Mouse (Mus musculus): ENCODE data around the gene H2-Ob. TPM values are rescaled to one million over a fixed set of nuclear protein-coding genes. Genes with fewer than 3 reads are reported as not detected.
"Not testable (repeated sequence)": the region's sequence is repeated elsewhere in the genome, so short reads cannot be mapped to it uniquely, and the experiment has no call there.

H2-Ob gene
- polyA plus RNA-seq, 1 experiment = 1.0 TPM

DNA sequence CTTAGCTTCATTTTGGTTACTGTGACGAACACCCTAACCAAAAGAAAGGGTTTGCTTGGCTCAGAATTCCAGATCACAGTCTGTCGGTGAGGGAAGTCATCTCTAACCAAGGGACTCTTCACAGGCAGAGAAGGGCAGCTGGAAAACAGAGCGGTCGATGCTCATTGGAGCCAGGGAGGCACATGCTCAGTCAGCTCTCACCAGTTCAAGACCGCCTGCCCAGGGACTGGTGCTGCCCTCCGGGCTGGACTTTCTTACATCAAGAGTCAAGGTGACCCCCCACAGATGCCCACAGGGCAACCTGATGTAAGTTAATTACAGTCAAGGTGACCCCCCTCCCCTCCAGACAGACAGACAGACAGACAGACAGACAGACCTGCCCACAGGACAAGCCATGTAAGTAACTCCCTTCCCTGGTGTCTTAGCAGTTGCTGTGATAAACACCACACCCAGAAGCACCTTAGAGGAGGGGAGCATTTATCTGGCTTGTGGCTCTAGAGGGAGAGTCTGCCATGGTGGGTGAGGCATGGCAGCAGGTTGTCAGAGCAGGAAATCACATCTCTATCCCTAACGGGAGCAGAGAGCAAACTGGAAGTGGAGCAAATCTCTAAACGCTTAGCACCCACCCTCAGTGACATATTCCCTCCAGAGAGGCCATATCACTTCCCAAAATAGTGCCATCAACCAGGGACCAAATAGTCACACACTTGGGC, 21.3 kb upstream of the H2-Ob start:
- Histone ChIP-seq H3K27ac (ENCODE audit: insufficient read depth, low read length) (no peak overlapping the region), H3K4me3 (ENCODE audit: insufficient read depth, low read length) (no peak overlapping the region), H3K4me1 (ENCODE audit: control insufficient read depth, insufficient read depth, low read length) (no peaks in the 10 kb centered on the region)
- TF ChIP-seq POLR2A (IDR thresholded peaks at IDR 0.05; ENCODE audit: extremely low read depth, insufficient read depth, low read length) (no peak), CTCF (IDR thresholded peaks at IDR 0.05; ENCODE audit: extremely low read depth, insufficient read depth, low read length) (no peak)

DNA sequence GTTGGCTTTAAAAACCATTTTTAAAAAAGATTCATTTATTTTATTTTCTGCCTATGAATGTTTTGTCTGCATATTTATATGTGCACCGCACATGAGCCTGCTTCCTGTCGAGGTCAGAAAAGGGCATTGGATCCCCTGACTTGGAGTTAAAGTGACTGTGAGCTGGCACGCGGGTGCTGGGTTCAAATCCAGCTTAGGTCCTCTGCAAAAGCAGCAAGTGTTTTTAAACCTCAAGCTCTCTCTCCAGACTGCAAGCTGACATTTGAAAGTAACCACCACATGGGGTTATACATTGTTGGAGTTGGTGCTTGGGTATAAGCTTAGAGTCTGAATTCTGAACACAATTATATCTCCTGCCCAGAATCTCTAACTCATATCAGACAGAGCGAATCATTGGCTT, 20.7 kb upstream of the H2-Ob start:
- Histone ChIP-seq H3K4me3 (ENCODE audit: insufficient read depth, low read length) (no peak overlapping the region), H3K4me1 (ENCODE audit: control insufficient read depth, insufficient read depth, low read length) (no peaks in the 10 kb centered on the region), H3K27ac (ENCODE audit: insufficient read depth, low read length) (no peak overlapping the region)
- no peak for TF ChIP-seq CTCF (IDR thresholded peaks at IDR 0.05; ENCODE audit: extremely low read depth, insufficient read depth, low read length)
- TF ChIP-seq POLR2A (IDR thresholded peaks at IDR 0.05; ENCODE audit: extremely low read depth, insufficient read depth, low read length) = no peak

- Histone ChIP-seq H3K27ac (ENCODE audit: insufficient read depth, low read length) (no peak overlapping the region), H3K4me1 (ENCODE audit: control insufficient read depth, insufficient read depth, low read length) (no peaks in the 10 kb centered on the region), H3K4me3 (ENCODE audit: insufficient read depth, low read length) (no peak overlapping the region)
- TF ChIP-seq CTCF (IDR thresholded peaks at IDR 0.05; ENCODE audit: extremely low read depth, insufficient read depth, low read length) (no peak), POLR2A (IDR thresholded peaks at IDR 0.05; ENCODE audit: extremely low read depth, insufficient read depth, low read length) (no peak)
These were observed 20.0 kb upstream of the H2-Ob start for GRCm38 (mm10) chr17:34218675-34219074.

DNA sequence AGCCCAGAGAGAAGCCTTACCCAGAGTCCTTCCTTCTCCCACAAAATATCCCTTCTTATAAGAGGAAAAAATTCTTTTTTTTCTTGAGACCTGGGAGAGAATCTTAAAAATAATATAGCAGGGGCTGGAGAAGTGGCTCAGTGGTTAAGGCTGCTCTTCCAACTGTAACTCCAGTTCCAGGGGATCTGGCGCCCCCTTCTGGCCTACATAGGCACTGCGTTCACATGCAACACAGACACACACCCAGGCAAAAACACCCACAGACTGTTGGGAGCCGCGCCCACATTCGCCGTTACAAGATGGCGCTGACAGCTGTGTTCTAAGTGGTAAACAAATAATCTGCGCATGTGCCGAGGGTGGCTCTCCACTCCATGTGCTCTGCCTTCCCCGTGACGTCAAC, 19.6 kb upstream of the H2-Ob start:
- not testable (repeated sequence) for H3K4me3 ChIP-seq (ENCODE audit: insufficient read depth, low read length); H3K4me1 ChIP-seq (ENCODE audit: control insufficient read depth, insufficient read depth, low read length); H3K27ac ChIP-seq (ENCODE audit: insufficient read depth, low read length)
- peak; percentile 37 for TF ChIP-seq CTCF (IDR thresholded peaks at IDR 0.05; ENCODE audit: extremely low read depth, insufficient read depth, low read length)

- not testable (repeated sequence) for H3K4me1 ChIP-seq (ENCODE audit: control insufficient read depth, insufficient read depth, low read length); H3K27ac ChIP-seq (ENCODE audit: insufficient read depth, low read length); H3K4me3 ChIP-seq (ENCODE audit: insufficient read depth, low read length)
These were observed 18.9 kb upstream of the H2-Ob start for GRCm38 (mm10) chr17:34219801-34220200.

GRCm38 (mm10) chr17:34220401-34220800, 18.3 kb upstream of the H2-Ob start:
- H3K27ac ChIP-seq (ENCODE audit: insufficient read depth, low read length); H3K4me3 ChIP-seq (ENCODE audit: insufficient read depth, low read length); H3K4me1 ChIP-seq (ENCODE audit: control insufficient read depth, insufficient read depth, low read length): not testable (repeated sequence)

DNA sequence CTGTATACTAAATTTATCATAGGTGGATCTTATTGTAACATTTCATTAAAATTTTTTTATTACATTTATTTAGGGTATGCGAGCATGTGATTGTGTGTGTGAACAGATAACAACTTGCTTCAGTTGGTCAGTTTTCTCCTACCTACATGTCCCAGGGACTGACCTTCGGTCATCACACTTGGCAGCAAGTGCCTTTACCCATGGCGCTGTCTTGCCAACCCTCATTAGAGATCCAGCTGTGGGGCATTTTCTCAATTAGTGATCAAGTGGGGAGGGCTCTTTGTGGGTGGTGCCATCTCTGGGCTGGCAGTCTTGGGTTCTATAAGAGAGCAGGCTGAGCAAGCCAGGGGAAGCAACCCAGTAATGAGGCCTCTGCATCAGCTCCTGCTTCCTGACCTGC, 13.9 kb upstream of the H2-Ob start:
- H3K27ac ChIP-seq (ENCODE audit: insufficient read depth, low read length) = no peak overlapping the region
- TF ChIP-seq CTCF (IDR thresholded peaks at IDR 0.05; ENCODE audit: extremely low read depth, insufficient read depth, low read length) (no peak), POLR2A (IDR thresholded peaks at IDR 0.05; ENCODE audit: extremely low read depth, insufficient read depth, low read length) (no peak)
- no peak overlapping the region for H3K4me3 ChIP-seq (ENCODE audit: insufficient read depth, low read length)
- no peaks in the 10 kb centered on the region for H3K4me1 ChIP-seq (ENCODE audit: control insufficient read depth, insufficient read depth, low read length)

DNA sequence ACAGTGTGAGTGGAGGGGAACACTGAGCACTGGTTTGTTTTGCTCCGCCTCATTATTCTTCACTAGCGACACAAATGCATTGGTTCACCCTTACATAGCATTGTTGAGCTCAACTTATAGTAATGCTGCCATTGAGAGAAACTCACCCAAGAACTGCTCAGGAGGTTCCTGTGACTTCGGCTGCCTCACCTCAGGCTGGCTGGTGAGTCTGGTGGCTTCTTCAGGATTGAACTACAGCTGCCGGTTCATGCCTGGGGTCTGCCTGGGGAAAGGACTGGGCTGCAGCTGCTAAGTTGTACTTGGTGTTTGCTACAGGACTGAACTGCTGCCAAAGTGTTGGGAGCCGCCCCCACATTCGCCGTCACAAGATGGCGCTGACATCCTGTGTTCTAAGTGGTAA, 13.3 kb upstream of the H2-Ob start:
- H3K4me1 ChIP-seq (ENCODE audit: control insufficient read depth, insufficient read depth, low read length) = no peaks in the 10 kb centered on the region
- TF ChIP-seq POLR2A (IDR thresholded peaks at IDR 0.05; ENCODE audit: extremely low read depth, insufficient read depth, low read length) (no peak), CTCF (IDR thresholded peaks at IDR 0.05; ENCODE audit: extremely low read depth, insufficient read depth, low read length) (no peak)
- H3K27ac ChIP-seq (ENCODE audit: insufficient read depth, low read length) = no peak overlapping the region
- H3K4me3 ChIP-seq (ENCODE audit: insufficient read depth, low read length) = no peak overlapping the region

DNA sequence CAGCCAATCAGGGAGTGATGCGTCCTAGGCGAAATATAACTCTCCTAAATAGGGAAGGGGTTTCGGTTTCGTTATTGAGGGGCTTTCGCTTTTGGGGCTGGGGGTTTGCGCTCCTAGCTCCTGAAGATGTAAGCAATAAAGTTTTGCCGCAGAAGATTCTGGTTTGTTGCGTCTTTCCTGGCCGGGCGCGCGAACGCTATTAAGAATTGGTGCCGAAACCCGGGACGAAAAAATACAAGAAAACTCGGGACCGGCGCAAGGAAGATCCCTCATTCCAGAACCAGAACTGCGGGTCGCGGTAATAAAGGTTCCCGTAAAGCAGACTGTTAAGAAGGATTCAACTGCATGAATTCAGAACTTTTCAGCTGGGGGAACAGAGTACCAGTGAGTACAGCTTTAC, 12.8 kb upstream of the H2-Ob start:
- H3K27ac ChIP-seq (ENCODE audit: insufficient read depth, low read length); H3K4me1 ChIP-seq (ENCODE audit: control insufficient read depth, insufficient read depth, low read length); H3K4me3 ChIP-seq (ENCODE audit: insufficient read depth, low read length): not testable (repeated sequence)

DNA sequence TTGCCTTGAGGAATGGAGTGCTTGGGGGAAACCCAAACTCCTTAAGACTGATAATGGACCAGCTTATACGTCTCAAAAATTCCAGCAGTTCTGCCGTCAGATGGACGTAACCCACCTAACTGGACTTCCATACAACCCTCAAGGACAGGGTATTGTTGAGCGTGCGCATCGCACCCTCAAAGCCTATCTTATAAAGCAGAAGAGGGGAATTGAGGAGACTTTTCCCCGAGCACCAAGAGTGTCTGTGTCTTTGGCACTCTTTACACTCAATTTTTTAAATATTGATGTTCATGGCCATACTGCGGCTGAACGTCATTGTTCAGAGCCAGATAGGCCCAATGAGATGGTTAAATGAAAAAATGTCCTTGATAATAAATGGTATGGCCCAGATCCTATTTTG, 7.7 kb upstream of the H2-Ob start:
- H3K27ac ChIP-seq (ENCODE audit: insufficient read depth, low read length); H3K4me1 ChIP-seq (ENCODE audit: control insufficient read depth, insufficient read depth, low read length); H3K4me3 ChIP-seq (ENCODE audit: insufficient read depth, low read length): not testable (repeated sequence)

DNA sequence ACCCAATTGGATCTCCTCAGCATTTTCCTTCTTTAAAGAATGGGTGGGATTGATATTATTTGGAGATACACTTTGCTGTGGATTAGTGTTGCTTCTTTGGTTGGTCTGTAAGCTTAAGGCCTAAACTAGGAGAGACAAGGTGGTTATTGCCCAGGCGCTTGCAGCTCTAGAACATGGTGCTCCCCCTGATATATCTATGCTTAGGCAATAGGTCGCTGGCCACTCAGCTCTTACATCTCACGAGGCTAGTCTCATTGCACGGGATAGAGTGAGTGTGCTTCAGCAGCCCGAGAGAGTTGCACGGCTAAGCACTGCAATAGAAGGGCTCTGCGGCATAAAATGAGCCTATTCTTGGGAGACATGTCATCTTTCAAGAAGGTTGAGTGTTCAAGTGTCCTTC, 6.7 kb upstream of the H2-Ob start:
- H3K4me1 ChIP-seq (ENCODE audit: control insufficient read depth, insufficient read depth, low read length); H3K4me3 ChIP-seq (ENCODE audit: insufficient read depth, low read length); H3K27ac ChIP-seq (ENCODE audit: insufficient read depth, low read length): not testable (repeated sequence)

Data from cortical plate, adult 2 months (tissue).